24 mouse cellular contexts compared by ENCODE assay signal in genomic region chr4:95819650-95820049, GRCm38 (mm10).
DNase-seq lines count a peak whose midpoint lies in the region; ATAC-seq lines count a peak whose summit lies in the region.
"Had no signal": no experiment of that assay in that cellular context is flagged by ENCODE, and none has a peak within 500 bp of the region (broad histone marks: within the 10 kb centered on the region; RNA-seq: fewer than 3 reads in every experiment).

No protein-coding gene starts in this region.

- no peak overlapping the region for H3K4me3 ChIP-seq in midbrain, embryonic 12.5 days
- no peak overlapping the region for H3K4me3 ChIP-seq in midbrain, embryonic 10.5 days
- H3K4me3 ChIP-seq in embryonic facial prominence, embryonic 13.5 days: no peak overlapping the region
- H3K4me3 ChIP-seq in neural tube, embryonic 11.5 days (ENCODE audit: low read depth, low read length): no peak overlapping the region
- H3K4me3 ChIP-seq in heart, embryonic 11.5 days (ENCODE audit: low read depth, low read length): no peak overlapping the region
- H3K4me3 ChIP-seq in kidney, embryonic 16.5 days (ENCODE audit: low read length): no peak overlapping the region
- H3K4me3 ChIP-seq: erythroblast, embryonic 14.5 days; forebrain, embryonic 12.5 days; left cerebral cortex, adult 2 months; midbrain, embryonic 15.5 days had no signal

- no peaks in the 10 kb centered on the region for H3K9me3 ChIP-seq in midbrain, embryonic 12.5 days
- no peaks in the 10 kb centered on the region for H3K9me3 ChIP-seq in midbrain, embryonic 10.5 days (replicated peaks)
- H3K9me3 ChIP-seq in embryonic facial prominence, embryonic 13.5 days: no peaks in the 10 kb centered on the region
- H3K9me3 ChIP-seq in neural tube, embryonic 11.5 days (ENCODE audit: control insufficient read depth, low read length): no peaks in the 10 kb centered on the region
- H3K9me3 ChIP-seq in heart, embryonic 11.5 days (replicated peaks; ENCODE audit: control insufficient read depth, low read length): no peaks in the 10 kb centered on the region
- H3K9me3 ChIP-seq in kidney, embryonic 16.5 days (ENCODE audit: low read length): no peaks in the 10 kb centered on the region
- H3K9me3 ChIP-seq: forebrain, embryonic 12.5 days; midbrain, embryonic 15.5 days had no signal

- 57% methylated on average over 2 of the region's 2 CpGs for WGBS in midbrain, embryonic 12.5 days
- WGBS in midbrain, embryonic 10.5 days: 79% methylated on average over 2 of the region's 2 CpGs
- 28% methylated on average over 2 of the region's 2 CpGs for WGBS in embryonic facial prominence, embryonic 13.5 days
- 42% methylated on average over 2 of the region's 2 CpGs for WGBS in neural tube, embryonic 11.5 days
- WGBS in heart, embryonic 11.5 days (ENCODE audit: insufficient replicate concordance): 66% methylated on average over 2 of the region's 2 CpGs
- 70% methylated on average over 2 of the region's 2 CpGs for WGBS in kidney, embryonic 16.5 days

- H3K36me3 ChIP-seq in midbrain, embryonic 12.5 days: no peaks in the 10 kb centered on the region
- no peaks in the 10 kb centered on the region for H3K36me3 ChIP-seq in midbrain, embryonic 10.5 days
- no peaks in the 10 kb centered on the region for H3K36me3 ChIP-seq in embryonic facial prominence, embryonic 13.5 days
- no peaks in the 10 kb centered on the region for H3K36me3 ChIP-seq in neural tube, embryonic 11.5 days (ENCODE audit: control insufficient read depth, insufficient read depth, low read length)
- no peaks in the 10 kb centered on the region for H3K36me3 ChIP-seq in heart, embryonic 11.5 days (ENCODE audit: control insufficient read depth, insufficient read depth, low read length)
- no peaks in the 10 kb centered on the region for H3K36me3 ChIP-seq in kidney, embryonic 16.5 days (ENCODE audit: insufficient read depth, low read length)
- H3K36me3 ChIP-seq: forebrain, embryonic 12.5 days; midbrain, embryonic 15.5 days had no signal

- no peaks in the 10 kb centered on the region for H3K27me3 ChIP-seq in midbrain, embryonic 12.5 days
- no peaks in the 10 kb centered on the region for H3K27me3 ChIP-seq in midbrain, embryonic 10.5 days (ENCODE audit: low read depth, poor library complexity, severe bottlenecking)
- no peaks in the 10 kb centered on the region for H3K27me3 ChIP-seq in embryonic facial prominence, embryonic 13.5 days
- no peaks in the 10 kb centered on the region for H3K27me3 ChIP-seq in neural tube, embryonic 11.5 days (ENCODE audit: control insufficient read depth, insufficient read depth, low read length)
- H3K27me3 ChIP-seq in heart, embryonic 11.5 days (ENCODE audit: control insufficient read depth, insufficient read depth, low read length): no peaks in the 10 kb centered on the region
- no peaks in the 10 kb centered on the region for H3K27me3 ChIP-seq in kidney, embryonic 16.5 days (ENCODE audit: insufficient read depth, low read length)
- H3K27me3 ChIP-seq: forebrain, embryonic 12.5 days; midbrain, embryonic 15.5 days had no signal

- H3K9ac ChIP-seq in midbrain, embryonic 12.5 days (replicated peaks): no peak overlapping the region
- H3K9ac ChIP-seq in embryonic facial prominence, embryonic 13.5 days: no peak overlapping the region
- no peak overlapping the region for H3K9ac ChIP-seq in neural tube, embryonic 11.5 days (ENCODE audit: low read length)
- no peak overlapping the region for H3K9ac ChIP-seq in heart, embryonic 11.5 days (ENCODE audit: low read depth, low read length)
- no peak overlapping the region for H3K9ac ChIP-seq in kidney, embryonic 16.5 days (replicated peaks; ENCODE audit: low read length)
- H3K9ac ChIP-seq: forebrain, embryonic 12.5 days; liver, postnatal 0 days; midbrain, embryonic 15.5 days had no signal

- 0 out of 2 replicates have a peak, but pooled peaks cover 4% of the 10 kb centered on the region for H3K4me1 ChIP-seq in midbrain, embryonic 12.5 days
- peaks cover 7% of the 10 kb centered on the region for H3K4me1 ChIP-seq in midbrain, embryonic 10.5 days
- H3K4me1 ChIP-seq in embryonic facial prominence, embryonic 13.5 days: peaks cover 37% of the 10 kb centered on the region
- H3K4me1 ChIP-seq in neural tube, embryonic 11.5 days (ENCODE audit: control insufficient read depth, insufficient read depth, low read length): peaks cover 3% of the 10 kb centered on the region; the same call in 1 of the 2 replicates
- no peaks in the 10 kb centered on the region for H3K4me1 ChIP-seq in heart, embryonic 11.5 days (ENCODE audit: control insufficient read depth, insufficient read depth, low read length)
- H3K4me1 ChIP-seq in kidney, embryonic 16.5 days (ENCODE audit: insufficient read depth, low read length): no peaks in the 10 kb centered on the region
- H3K4me1 ChIP-seq: forebrain, embryonic 12.5 days had no signal

- peak; percentile 57 for DNase-seq in embryo, embryonic 10 days (ENCODE audit: low spot score)
- DNase-seq in embryo, embryonic 9.5 days (ENCODE audit: extremely low spot score): no peak
- DNase-seq in midbrain, embryonic 10.5 days (ENCODE audit: low spot score): no peak
- peak; percentile 30 for DNase-seq in neural tube, embryonic 11.5 days (ENCODE audit: low spot score)
- DNase-seq: adrenal gland, postnatal 25 days; cerebellum, adult 9-11 months; heart, postnatal 4 days; kidney, adult 18-20 months; layer of hippocampus, adult 9-11 months; liver, postnatal 0 days; right cerebral cortex, postnatal 25 days; thymus, postnatal 14 days had no signal

- no peak overlapping the region for H3K27ac ChIP-seq in midbrain, embryonic 12.5 days (replicated peaks)
- no peak overlapping the region for H3K27ac ChIP-seq in midbrain, embryonic 10.5 days (replicated peaks)
- H3K27ac ChIP-seq in embryonic facial prominence, embryonic 13.5 days: 0 out of 2 replicates have a peak overlapping the region, but pooled peaks have one; percentile 28
- no peak overlapping the region for H3K27ac ChIP-seq in neural tube, embryonic 11.5 days (ENCODE audit: low read depth, low read length)
- H3K27ac ChIP-seq in heart, embryonic 11.5 days (ENCODE audit: low read depth, low read length): no peak overlapping the region
- H3K27ac ChIP-seq in kidney, embryonic 16.5 days (ENCODE audit: low read length): no peak overlapping the region
- H3K27ac ChIP-seq: forebrain, embryonic 12.5 days; kidney, postnatal 0 days; left cerebral cortex, adult 2 months; midbrain, embryonic 15.5 days had no signal

- peak; percentile 80 for ATAC-seq in midbrain, embryonic 12.5 days (ENCODE audit: low FRiP score, low read depth)
- no peak for ATAC-seq in embryonic facial prominence, embryonic 13.5 days (ENCODE audit: insufficient number of reproducible peaks, insufficient read depth, low FRiP score, low TSS enrichment, low read depth)
- peak; percentile 69 for ATAC-seq in neural tube, embryonic 11.5 days (ENCODE audit: insufficient read depth, low FRiP score, low TSS enrichment)
- no peak for ATAC-seq in heart, embryonic 11.5 days (replicated peaks; ENCODE audit: insufficient number of reproducible peaks, low FRiP score, low TSS enrichment)
- ATAC-seq in kidney, embryonic 16.5 days (ENCODE audit: low FRiP score, low TSS enrichment): no peak
- ATAC-seq: inflammation-experienced regulatory T-cells, adult 6 months; liver, postnatal 0 days; lung, postnatal 0 days; midbrain, embryonic 15.5 days had no signal

- no peak overlapping the region for H3K4me2 ChIP-seq in midbrain, embryonic 12.5 days (replicated peaks)
- no peak overlapping the region for H3K4me2 ChIP-seq in embryonic facial prominence, embryonic 13.5 days
- no peak overlapping the region for H3K4me2 ChIP-seq in neural tube, embryonic 11.5 days (ENCODE audit: low read depth)
- no peak overlapping the region for H3K4me2 ChIP-seq in heart, embryonic 11.5 days
- no peak overlapping the region for H3K4me2 ChIP-seq in kidney, embryonic 16.5 days (replicated peaks; ENCODE audit: low read depth, low read length)
- H3K4me2 ChIP-seq: forebrain, embryonic 12.5 days; liver, embryonic 11.5 days; midbrain, embryonic 15.5 days had no signal

Comparison
In these comparisons a context has a peak if more than half of its experiments do, and no peak if none do; other contexts are left out.
1. DNase-seq: peak in embryo, embryonic 10 days (single experiment) and neural tube, embryonic 11.5 days (single experiment); none in embryo, embryonic 9.5 days (single experiment) and midbrain, embryonic 10.5 days (single experiment).
2. ATAC-seq: peak in midbrain, embryonic 12.5 days (single experiment) and neural tube, embryonic 11.5 days (single experiment); none in embryonic facial prominence, embryonic 13.5 days (single experiment), heart, embryonic 11.5 days (single experiment) and kidney, embryonic 16.5 days (single experiment).